Mouse (Mus musculus) ovary, adult 2 months (tissue): ENCODE measurements around the gene Serpinb8. TPM values are rescaled to one million over a fixed set of nuclear protein-coding genes. Genes with fewer than 3 reads are reported as not detected.

Source experiments
- polyA plus RNA-seq: library from polyadenylated mRNA; depleted of rRNA; stranded (reverse); fragments of >200 nt; gene quantifications from 2 replicates; pipeline ENCODE4 v1.2.3, GENCODE M21; 2012; rRNA removed

Serpinb8 gene
- polyA plus RNA-seq, result 0.69 and 1.0 TPM in 2 replicates

GRCm38 (mm10) chr1:107589691-107590470, at the start of gene Serpinb8:
TSS of gene Serpinb8 (plus strand) at chr1:107590006.

Other genes with a start within 250 kb of the Serpinb8 start
- gene Serpinb11, start 228.8 kb upstream of the Serpinb8 start, polyA plus RNA-seq, result 0.38 and 0.44 TPM in 2 replicates
- not detected in 2 replicates for gene Serpinb7, start 190.4 kb upstream of the Serpinb8 start, polyA plus RNA-seq
- gene Serpinb2, start 78.6 kb upstream of the Serpinb8 start, polyA plus RNA-seq, result 0.07 TPM in 1 of 2 replicates, not detected in the other